Mouse (Mus musculus): ENCODE measurements around the gene Rab38.

DNA sequence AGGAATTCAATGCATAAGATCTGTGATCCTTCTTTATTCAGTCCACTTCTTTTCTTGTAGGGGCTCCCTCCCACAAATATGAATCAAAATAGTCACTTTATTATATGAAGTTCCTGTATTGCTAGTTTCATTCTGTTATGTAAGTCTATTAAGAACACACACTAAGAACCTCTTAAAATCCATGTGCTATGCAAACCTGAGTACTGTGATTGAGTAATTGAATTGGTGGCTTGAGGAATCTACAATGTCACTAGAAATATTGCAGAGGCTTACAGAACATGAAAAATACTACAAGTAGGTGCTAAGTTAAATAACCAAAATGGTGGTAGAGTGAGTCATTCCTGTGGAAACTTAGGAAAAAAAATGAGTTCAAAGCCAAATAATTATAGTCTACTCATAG, 10.2 kb downstream of the Rab38 start:
- no peak for TF ChIP-seq CTCF (IDR thresholded peaks at IDR 0.05; ENCODE audit: low read depth, low read length)
- no peak for TF ChIP-seq POLR2A (IDR thresholded peaks at IDR 0.05; ENCODE audit: insufficient read depth, low read length)
- no peak for TF ChIP-seq EP300 (IDR thresholded peaks at IDR 0.05; ENCODE audit: insufficient read depth, low read depth, low read length)

Data from ES-Bruce4 (cell line).